Mouse (Mus musculus): ENCODE measurements around the gene Fars2. TPM values are rescaled to one million over a fixed set of nuclear protein-coding genes. Genes with fewer than 3 reads are reported as not detected.

Fars2 gene
- total and polyA plus RNA-seq, 2 experiments from 2014 or later = 54.8 to 78.9 TPM

DNA sequence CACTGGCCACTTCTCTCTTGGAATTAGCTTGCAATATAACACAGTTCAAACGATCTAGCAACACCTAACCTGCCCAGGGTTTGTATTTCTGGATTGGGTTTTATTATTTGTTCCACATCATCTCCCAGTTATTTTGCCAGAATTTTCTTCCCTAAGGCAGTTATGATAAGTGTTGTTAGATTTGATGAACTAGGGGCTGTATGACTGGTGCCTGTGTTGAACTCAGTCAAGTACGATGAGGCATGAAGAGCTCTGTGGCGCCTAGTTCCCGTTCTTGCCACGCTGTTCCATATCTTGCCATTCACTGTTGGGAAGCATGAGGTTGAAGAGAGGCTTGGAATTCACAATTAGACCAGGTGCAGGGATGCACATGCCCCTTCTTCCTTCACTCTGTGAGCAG is 177.3 kb downstream of the Fars2 start:
- H3K4me2 ChIP-seq (ENCODE audit: low read depth, low read length) = no peak overlapping the region
- H3K9me3 ChIP-seq (replicated peaks; ENCODE audit: control insufficient read depth, low read length) = no peaks in the 10 kb centered on the region
- no peak overlapping the region for H3K4me3 ChIP-seq (ENCODE audit: low read depth, low read length)
- no peak overlapping the region for H3K9ac ChIP-seq (replicated peaks; ENCODE audit: low read depth, low read length)
- ATAC-seq (ENCODE audit: insufficient read depth, low read depth) (no peak), DNase-seq (ENCODE audit: low spot score) (no peak)
- TF ChIP-seq EP300 (IDR thresholded peaks at IDR 0.05; ENCODE audit: low read depth) (no peak), CTCF (IDR thresholded peaks at IDR 0.05; ENCODE audit: low read depth) (no peak)
- no peaks in the 10 kb centered on the region for H3K27me3 ChIP-seq (ENCODE audit: control insufficient read depth, insufficient read depth, low read length)
- WGBS = 75% methylated on average over 5 of the region's 5 CpGs
- H3K27ac ChIP-seq (ENCODE audit: low read depth) = no peak overlapping the region
- H3K36me3 ChIP-seq (replicated peaks; ENCODE audit: control insufficient read depth, insufficient read depth, low read length) = no peaks in the 10 kb centered on the region
- peaks cover 31% of the 10 kb centered on the region for H3K4me1 ChIP-seq (ENCODE audit: control insufficient read depth, insufficient read depth)

DNA sequence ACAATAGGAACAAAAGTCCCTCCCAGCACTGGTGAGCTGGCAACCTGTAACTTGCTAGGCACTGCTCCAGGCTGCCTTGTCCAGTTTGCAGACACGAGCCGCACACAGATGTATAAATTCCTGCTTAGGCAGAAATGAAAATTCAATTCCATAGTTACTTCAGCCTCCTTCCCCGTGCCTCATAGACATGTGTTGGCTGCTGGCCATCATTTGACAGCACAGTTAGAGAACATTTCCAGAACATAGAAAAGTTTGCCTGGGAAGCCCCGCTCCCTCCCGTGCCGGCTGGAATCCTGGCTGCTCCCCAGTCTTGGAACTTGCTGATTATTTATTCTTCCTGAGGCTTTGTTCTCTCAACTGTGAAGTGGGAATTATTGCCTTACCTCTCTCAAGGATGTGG is 178.6 kb downstream of the Fars2 start:
- Histone ChIP-seq H3K9ac (replicated peaks; ENCODE audit: low read depth, low read length) (no peak overlapping the region), H3K4me3 (ENCODE audit: low read depth, low read length) (no peak overlapping the region), H3K9me3 (replicated peaks; ENCODE audit: control insufficient read depth, low read length) (no peaks in the 10 kb centered on the region), H3K4me1 (ENCODE audit: control insufficient read depth, insufficient read depth) (peaks cover 31% of the 10 kb centered on the region), H3K36me3 (replicated peaks; ENCODE audit: control insufficient read depth, insufficient read depth, low read length) (no peaks in the 10 kb centered on the region), H3K27ac (ENCODE audit: low read depth) (peak overlapping the region; percentile 64), H3K27me3 (ENCODE audit: control insufficient read depth, insufficient read depth, low read length) (no peaks in the 10 kb centered on the region), H3K4me2 (ENCODE audit: low read depth, low read length) (peak overlapping the region; percentile 39)
- TF ChIP-seq CTCF (IDR thresholded peaks at IDR 0.05; ENCODE audit: low read depth) (no peak), EP300 (IDR thresholded peaks at IDR 0.05; ENCODE audit: low read depth) (no peak)
- WGBS = 3% methylated on average over 6 of the region's 6 CpGs
- DNase-seq (ENCODE audit: low spot score) (peak; percentile 58), ATAC-seq (ENCODE audit: insufficient read depth, low read depth) (peak; percentile 64)

DNA sequence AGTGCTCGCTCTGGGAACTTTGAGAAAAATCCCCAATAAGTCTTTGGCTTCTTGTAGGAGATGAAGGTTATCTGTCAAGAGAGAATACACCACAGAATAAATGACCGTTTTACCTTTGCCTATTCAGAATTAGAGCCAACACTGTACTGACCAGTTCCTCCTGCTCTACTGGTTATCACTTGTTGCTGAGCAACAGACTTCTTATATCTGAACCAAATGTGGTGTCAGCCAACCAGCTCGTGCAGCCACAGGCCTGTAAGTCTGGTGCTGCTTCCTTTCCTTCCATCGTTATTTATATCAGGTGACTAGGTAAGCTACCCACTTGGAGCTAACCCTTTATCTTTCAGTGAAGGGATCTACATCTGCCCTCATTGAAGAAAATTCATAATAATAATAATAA is 179.4 kb downstream of the Fars2 start:
- Histone ChIP-seq H3K27ac (ENCODE audit: low read depth) (peak overlapping the region; percentile 64), H3K4me2 (ENCODE audit: low read depth, low read length) (peak overlapping the region; percentile 39), H3K9ac (replicated peaks; ENCODE audit: low read depth, low read length) (no peak overlapping the region; the same call in 1 of the 2 replicates), H3K36me3 (replicated peaks; ENCODE audit: control insufficient read depth, insufficient read depth, low read length) (no peaks in the 10 kb centered on the region), H3K4me1 (ENCODE audit: control insufficient read depth, insufficient read depth) (peaks cover 31% of the 10 kb centered on the region), H3K9me3 (replicated peaks; ENCODE audit: control insufficient read depth, low read length) (no peaks in the 10 kb centered on the region), H3K27me3 (ENCODE audit: control insufficient read depth, insufficient read depth, low read length) (no peaks in the 10 kb centered on the region), H3K4me3 (ENCODE audit: low read depth, low read length) (no peak overlapping the region)
- ATAC-seq (ENCODE audit: insufficient read depth, low read depth) (0 out of 2 replicates have a peak, but pooled peaks have one; percentile 34), DNase-seq (ENCODE audit: low spot score) (peak; percentile 34)
- TF ChIP-seq EP300 (IDR thresholded peaks at IDR 0.05; ENCODE audit: low read depth) (no peak), CTCF (IDR thresholded peaks at IDR 0.05; ENCODE audit: low read depth) (no peak)
- WGBS = 31% methylated on average over 4 of the region's 4 CpGs

DNA sequence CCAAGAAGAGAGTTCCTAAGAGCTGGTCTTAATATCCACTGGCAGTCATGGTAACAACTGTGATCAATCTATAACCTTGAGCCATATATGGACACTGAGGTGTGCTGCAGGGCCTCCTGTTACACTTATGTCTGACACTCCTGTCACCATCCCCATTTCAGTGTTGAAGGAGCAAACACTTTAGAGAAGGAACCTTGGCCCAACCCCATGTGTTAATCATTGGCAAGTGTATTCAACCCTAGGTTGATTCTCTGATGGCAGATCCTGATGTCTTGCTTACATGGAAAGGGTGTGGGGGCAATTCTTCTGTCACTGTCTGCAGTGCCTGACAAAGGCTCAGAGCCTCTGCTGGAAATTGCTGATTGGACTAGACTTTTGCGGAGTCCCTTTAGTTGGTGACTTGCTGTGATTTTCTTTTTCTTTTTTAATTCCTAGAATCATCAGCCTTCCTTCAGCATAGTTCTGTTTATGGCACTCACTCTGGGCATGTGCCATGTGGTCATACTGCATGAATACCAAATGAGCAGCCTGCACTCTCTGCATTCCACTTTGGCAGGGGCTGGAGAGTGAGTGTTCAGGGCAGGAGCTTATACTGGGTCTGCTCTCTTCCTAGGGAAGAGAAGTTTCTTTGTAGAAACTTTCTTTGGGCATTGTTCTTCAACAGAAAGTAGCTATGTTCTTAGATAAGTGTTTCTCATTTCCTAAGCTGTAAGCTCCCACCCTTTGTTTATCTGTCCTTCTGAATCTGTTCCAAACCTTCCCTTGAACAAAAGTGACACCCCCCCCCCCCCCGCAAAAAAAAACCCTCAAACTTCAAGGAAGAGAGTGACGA is 181.0 kb downstream of the Fars2 start:
- no peak overlapping the region for H3K9ac ChIP-seq (replicated peaks; ENCODE audit: low read depth, low read length)
- H3K4me3 ChIP-seq (ENCODE audit: low read depth, low read length) = no peak overlapping the region
- H3K36me3 ChIP-seq (replicated peaks; ENCODE audit: control insufficient read depth, insufficient read depth, low read length) = no peaks in the 10 kb centered on the region
- peak overlapping the region; percentile 62 for H3K27ac ChIP-seq (ENCODE audit: low read depth)
- TF ChIP-seq EP300 (IDR thresholded peaks at IDR 0.05; ENCODE audit: low read depth) (no peak), CTCF (IDR thresholded peaks at IDR 0.05; ENCODE audit: low read depth) (no peak)
- ATAC-seq (ENCODE audit: insufficient read depth, low read depth) (peak; percentile 84), DNase-seq (ENCODE audit: low spot score) (peak; percentile 50)
- H3K9me3 ChIP-seq (replicated peaks; ENCODE audit: control insufficient read depth, low read length) = no peaks in the 10 kb centered on the region
- no peaks in the 10 kb centered on the region for H3K27me3 ChIP-seq (ENCODE audit: control insufficient read depth, insufficient read depth, low read length)
- WGBS = 30% methylated on average over 3 of the region's 3 CpGs
- no peak overlapping the region for H3K4me2 ChIP-seq (ENCODE audit: low read depth, low read length)
- H3K4me1 ChIP-seq (ENCODE audit: control insufficient read depth, insufficient read depth) = peaks cover 31% of the 10 kb centered on the region

DNA sequence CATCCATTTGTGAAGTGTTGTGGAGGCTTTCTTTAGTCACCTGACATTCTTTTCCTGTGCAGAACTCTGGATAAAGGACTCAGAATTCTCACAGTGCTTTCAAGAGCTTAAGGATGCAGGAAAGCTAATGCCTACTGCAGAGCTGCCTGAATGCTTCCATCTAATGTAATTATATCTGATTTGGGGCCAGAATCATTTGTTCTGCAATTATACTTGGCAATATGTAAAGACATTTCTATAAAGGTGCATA is 181.5 kb downstream of the Fars2 start:
- H3K9ac ChIP-seq (replicated peaks; ENCODE audit: low read depth, low read length) = no peak overlapping the region
- H3K27ac ChIP-seq (ENCODE audit: low read depth) = peak overlapping the region; percentile 62; the same call in 1 of the 2 replicates
- H3K9me3 ChIP-seq (replicated peaks; ENCODE audit: control insufficient read depth, low read length) = no peaks in the 10 kb centered on the region
- no peak for TF ChIP-seq CTCF (IDR thresholded peaks at IDR 0.05; ENCODE audit: low read depth)
- no peak for TF ChIP-seq EP300 (IDR thresholded peaks at IDR 0.05; ENCODE audit: low read depth)
- H3K4me1 ChIP-seq (ENCODE audit: control insufficient read depth, insufficient read depth) = peaks cover 31% of the 10 kb centered on the region
- H3K27me3 ChIP-seq (ENCODE audit: control insufficient read depth, insufficient read depth, low read length) = no peaks in the 10 kb centered on the region
- H3K36me3 ChIP-seq (replicated peaks; ENCODE audit: control insufficient read depth, insufficient read depth, low read length) = no peaks in the 10 kb centered on the region
- ATAC-seq (ENCODE audit: insufficient read depth, low read depth) (no peak), DNase-seq (ENCODE audit: low spot score) (peak; percentile 33)
- no peak overlapping the region for H3K4me2 ChIP-seq (ENCODE audit: low read depth, low read length)
- H3K4me3 ChIP-seq (ENCODE audit: low read depth, low read length) = no peak overlapping the region

DNA sequence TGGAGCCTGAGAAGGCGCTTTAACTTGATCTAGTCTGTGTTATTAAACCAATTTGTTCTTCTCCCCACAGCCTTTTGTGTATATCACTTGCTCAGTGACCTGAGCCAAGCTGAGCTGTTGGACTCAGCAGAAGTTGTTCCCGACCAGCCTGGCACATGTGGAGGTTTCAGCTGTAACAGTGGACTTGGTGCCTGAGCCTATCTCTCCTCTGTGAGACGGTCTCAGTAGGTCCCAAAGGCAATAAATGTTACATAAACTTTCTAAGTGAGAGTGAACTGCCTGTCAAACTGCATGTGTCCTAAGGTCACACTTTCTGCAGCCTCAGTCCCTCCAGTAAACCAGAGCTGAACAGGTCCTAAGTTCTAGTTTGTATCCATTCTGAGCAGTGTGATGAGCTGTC is 185.6 kb downstream of the Fars2 start:
- no peak overlapping the region for H3K9ac ChIP-seq (replicated peaks; ENCODE audit: low read depth, low read length)
- H3K4me2 ChIP-seq (ENCODE audit: low read depth, low read length) = no peak overlapping the region
- ATAC-seq (ENCODE audit: insufficient read depth, low read depth) (no peak), DNase-seq (ENCODE audit: low spot score) (no peak)
- H3K9me3 ChIP-seq (replicated peaks; ENCODE audit: control insufficient read depth, low read length) = no peaks in the 10 kb centered on the region
- WGBS = 59% methylated on average over 3 of the region's 3 CpGs
- H3K27ac ChIP-seq (ENCODE audit: low read depth) = no peak overlapping the region
- TF ChIP-seq CTCF (IDR thresholded peaks at IDR 0.05; ENCODE audit: low read depth) (no peak), EP300 (IDR thresholded peaks at IDR 0.05; ENCODE audit: low read depth) (no peak)
- peaks cover 24% of the 10 kb centered on the region for H3K4me1 ChIP-seq (ENCODE audit: control insufficient read depth, insufficient read depth)
- no peaks in the 10 kb centered on the region for H3K36me3 ChIP-seq (replicated peaks; ENCODE audit: control insufficient read depth, insufficient read depth, low read length)
- no peaks in the 10 kb centered on the region for H3K27me3 ChIP-seq (ENCODE audit: control insufficient read depth, insufficient read depth, low read length)
- no peak overlapping the region for H3K4me3 ChIP-seq (ENCODE audit: low read depth, low read length)

Measured in heart, postnatal 0 days (tissue).